Mouse (Mus musculus): ENCODE results near the gene Large1. TPM values are rescaled to one million over a fixed set of nuclear protein-coding genes. Genes with fewer than 3 reads are reported as not detected.
"Not testable (repeated sequence)": the region's sequence is repeated elsewhere in the genome, so short reads cannot be mapped to it uniquely, and the experiment has no call there.

The Large1 gene
- polyA plus RNA-seq, 1 experiment from 2014 or later: 7.3 TPM

- Histone ChIP-seq H3K9me3 (no peaks in the 10 kb centered on the region), H3K27ac (no peak overlapping the region), H3K4me3 (no peak overlapping the region), H3K4me1 (replicated peaks) (no peaks in the 10 kb centered on the region), H3K27me3 (ENCODE audit: insufficient read depth, poor library complexity, severe bottlenecking) (no peaks in the 10 kb centered on the region), H3K36me3 (0 out of 2 replicates have a peak, but pooled peaks cover 9% of the 10 kb centered on the region)
- no peak for DNase-seq (ENCODE audit: low spot score)
- 92% methylated on average over 6 of the region's 6 CpGs for WGBS
Measured at GRCm38 (mm10) chr8:73135397-73135796, 217.9 kb downstream of the Large1 start.

DNA sequence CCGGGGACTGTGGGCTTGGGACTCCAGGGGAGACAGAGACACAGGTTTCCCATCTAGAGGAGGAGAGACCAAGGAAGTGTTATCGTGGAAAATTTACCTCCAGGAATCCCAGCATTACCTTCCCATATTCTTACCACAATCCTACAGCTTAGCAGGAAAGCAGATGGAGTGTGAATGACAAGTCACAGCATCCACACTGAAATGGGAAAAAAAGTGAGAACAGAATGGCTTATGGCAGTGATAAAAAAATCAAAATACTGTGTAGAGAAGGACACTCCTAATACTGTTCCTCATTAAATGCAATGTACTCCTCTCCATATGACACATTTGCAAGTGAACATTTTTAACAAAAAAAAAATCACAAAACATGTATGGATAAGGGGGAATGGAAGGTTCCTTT is 221.3 kb downstream of the Large1 start:
- no peak overlapping the region for H3K4me3 ChIP-seq
- H3K27me3 ChIP-seq (ENCODE audit: insufficient read depth, poor library complexity, severe bottlenecking): no peaks in the 10 kb centered on the region
- whole genome bisulfite sequencing: 92% methylated on average over 2 of the region's 2 CpGs
- H3K27ac ChIP-seq: no peak overlapping the region
- H3K36me3 ChIP-seq: 0 out of 2 replicates have a peak, but pooled peaks cover 12% of the 10 kb centered on the region
- no peaks in the 10 kb centered on the region for H3K4me1 ChIP-seq (replicated peaks)
- no peak for DNase-seq (ENCODE audit: low spot score)
- H3K9me3 ChIP-seq: no peaks in the 10 kb centered on the region

DNA sequence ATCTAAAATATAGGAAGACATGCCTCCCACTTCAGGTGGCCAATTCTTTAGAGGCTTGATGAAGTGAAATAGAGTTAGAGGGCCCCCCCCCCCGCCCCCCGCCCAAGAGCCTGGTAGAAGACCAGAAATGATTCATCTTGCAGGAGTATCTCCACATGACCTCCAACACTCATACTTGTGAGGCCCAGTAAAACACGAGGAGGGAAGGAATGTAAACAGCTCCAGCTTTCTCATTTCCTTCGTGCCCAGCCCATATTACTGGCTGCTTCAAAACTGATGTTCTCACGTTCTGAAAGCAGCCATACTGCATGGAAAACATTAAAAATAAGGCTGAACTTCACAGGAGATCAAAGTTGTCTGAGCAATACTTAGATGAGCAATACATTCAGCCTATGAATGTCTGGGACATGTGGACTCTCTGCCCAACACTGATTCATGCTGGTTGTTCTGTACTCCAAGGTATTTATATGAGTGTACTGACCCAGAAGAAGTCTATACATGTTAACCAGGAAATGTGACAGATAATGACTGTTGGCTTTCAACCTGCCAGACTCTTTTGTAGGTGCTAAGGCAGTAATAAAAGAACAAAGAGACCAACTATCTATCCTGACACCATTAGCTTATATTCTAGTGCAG is 229.4 kb downstream of the Large1 start:
- WGBS: 79% methylated on average over 5 of the region's 5 CpGs
- H3K27ac ChIP-seq: no peak overlapping the region

GRCm38 (mm10) chr8:73112332-73112895 is 240.9 kb downstream of the Large1 start:
- no peaks in the 10 kb centered on the region for H3K9me3 ChIP-seq
- no peaks in the 10 kb centered on the region for H3K4me1 ChIP-seq (replicated peaks)
- WGBS: 88% methylated on average over 1 of the region's 1 CpGs
- H3K27ac ChIP-seq: no peak overlapping the region
- no peak for DNase-seq (ENCODE audit: low spot score)
- no peaks in the 10 kb centered on the region for H3K27me3 ChIP-seq (ENCODE audit: insufficient read depth, poor library complexity, severe bottlenecking)
- no peaks in the 10 kb centered on the region for H3K36me3 ChIP-seq
- H3K4me3 ChIP-seq: no peak overlapping the region

More for the DNA sequence above, 229.4 kb downstream of the Large1 start:
- H3K27me3 ChIP-seq (ENCODE audit: insufficient read depth, poor library complexity, severe bottlenecking): no peaks in the 10 kb centered on the region
- no peaks in the 10 kb centered on the region for H3K9me3 ChIP-seq
- no peaks in the 10 kb centered on the region for H3K4me1 ChIP-seq (replicated peaks)
- no peak for DNase-seq (ENCODE audit: low spot score)
- H3K36me3 ChIP-seq: no peaks in the 10 kb centered on the region
- no peak overlapping the region for H3K4me3 ChIP-seq

DNA sequence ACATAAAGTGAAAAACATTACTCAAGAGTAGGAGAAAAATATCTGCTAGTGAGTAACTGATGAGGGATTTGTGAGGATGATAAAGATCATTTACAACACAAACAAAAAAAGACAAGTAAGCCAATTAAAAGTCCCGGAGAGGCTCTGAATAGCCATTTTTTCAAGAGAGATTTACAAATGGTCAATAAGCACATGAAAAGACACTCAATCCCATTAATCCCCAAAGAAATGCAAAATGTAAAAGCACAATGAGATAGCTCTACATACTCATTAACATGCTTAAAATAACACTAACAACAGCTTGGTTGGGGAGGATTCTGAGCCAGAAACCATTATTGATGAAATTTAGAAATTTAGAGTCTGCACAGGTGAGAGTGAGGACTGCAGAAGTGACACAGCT is 249.3 kb downstream of the Large1 start:
- WGBS: 62% methylated on average over 1 of the region's 1 CpGs

DNA sequence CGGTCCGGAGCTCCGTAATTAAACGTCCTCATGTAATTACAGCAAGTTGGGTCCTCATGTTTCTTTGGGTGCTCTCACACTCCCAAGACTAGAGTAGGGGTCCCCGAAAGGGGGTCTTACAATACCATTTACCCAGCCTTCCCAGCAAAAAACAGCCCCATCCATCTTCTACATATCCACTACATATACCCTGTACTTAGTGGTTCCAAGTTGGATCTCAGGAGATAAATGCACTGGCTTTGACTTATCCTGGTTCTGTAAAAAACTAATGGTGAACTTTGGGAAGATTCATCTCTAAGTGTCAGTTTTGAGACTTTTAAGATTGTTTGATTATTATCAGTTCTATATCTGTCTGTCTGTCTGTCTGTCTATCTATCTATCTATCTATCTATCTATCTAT is 252.3 kb downstream of the Large1 start:
- H3K4me3 ChIP-seq: no peak overlapping the region
- DNase-seq (ENCODE audit: low spot score): no peak
- no peaks in the 10 kb centered on the region for H3K4me1 ChIP-seq (replicated peaks)
- no peak overlapping the region for H3K27ac ChIP-seq
- H3K9me3 ChIP-seq: no peaks in the 10 kb centered on the region
- H3K27me3 ChIP-seq (ENCODE audit: insufficient read depth, poor library complexity, severe bottlenecking): no peaks in the 10 kb centered on the region
- WGBS: 79% methylated on average over 5 of the region's 5 CpGs
- 0 out of 2 replicates have a peak, but pooled peaks cover 5% of the 10 kb centered on the region for H3K36me3 ChIP-seq

More for the DNA sequence above, 249.3 kb downstream of the Large1 start:
- Histone ChIP-seq H3K4me1 (replicated peaks) (no peaks in the 10 kb centered on the region), H3K27me3 (ENCODE audit: insufficient read depth, poor library complexity, severe bottlenecking) (no peaks in the 10 kb centered on the region), H3K4me3 (no peak overlapping the region), H3K27ac (no peak overlapping the region), H3K9me3 (no peaks in the 10 kb centered on the region), H3K36me3 (no peaks in the 10 kb centered on the region)
- DNase-seq (ENCODE audit: low spot score): no peak

- not testable (repeated sequence) for H3K9me3 ChIP-seq; H3K27ac ChIP-seq; H3K27me3 ChIP-seq (ENCODE audit: insufficient read depth, poor library complexity, severe bottlenecking); DNase-seq (ENCODE audit: low spot score); H3K4me1 ChIP-seq (replicated peaks); H3K36me3 ChIP-seq; H3K4me3 ChIP-seq
- 61% methylated on average over 3 of the region's 3 CpGs for WGBS
Measured at GRCm38 (mm10) chr8:73100607-73101006, 252.7 kb downstream of the Large1 start.

DNA sequence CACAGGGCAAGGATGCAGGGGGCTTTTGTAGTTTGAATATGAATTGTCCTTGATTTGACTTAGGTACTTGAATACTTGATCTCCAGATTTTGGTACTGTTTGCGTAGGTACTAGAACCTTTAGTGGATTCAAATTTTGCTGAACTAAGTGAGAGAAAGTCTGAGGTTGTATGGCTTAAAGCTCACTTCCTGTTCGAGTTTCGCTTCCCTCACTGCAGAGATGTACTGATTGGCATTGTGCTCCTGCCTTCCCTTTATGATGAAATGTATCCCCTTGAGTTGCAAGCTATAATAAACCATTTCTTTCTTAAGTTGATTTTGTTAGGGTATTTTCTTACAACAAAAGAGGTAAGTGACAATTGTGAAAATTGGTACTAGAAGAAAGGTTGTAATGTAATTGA is 253.8 kb downstream of the Large1 start:
- 89% methylated on average over 3 of the region's 3 CpGs for WGBS
- DNase-seq (ENCODE audit: low spot score): no peak
- no peaks in the 10 kb centered on the region for H3K9me3 ChIP-seq
- no peak overlapping the region for H3K27ac ChIP-seq
- H3K4me3 ChIP-seq: no peak overlapping the region
- H3K36me3 ChIP-seq: 0 out of 2 replicates have a peak, but pooled peaks cover 5% of the 10 kb centered on the region
- H3K27me3 ChIP-seq (ENCODE audit: insufficient read depth, poor library complexity, severe bottlenecking): no peaks in the 10 kb centered on the region
- no peaks in the 10 kb centered on the region for H3K4me1 ChIP-seq (replicated peaks)

- no peaks in the 10 kb centered on the region for H3K27me3 ChIP-seq (ENCODE audit: insufficient read depth, poor library complexity, severe bottlenecking)
- no peak for DNase-seq (ENCODE audit: low spot score)
- H3K27ac ChIP-seq: no peak overlapping the region
- no peaks in the 10 kb centered on the region for H3K9me3 ChIP-seq
- 0 out of 2 replicates have a peak, but pooled peaks cover 5% of the 10 kb centered on the region for H3K36me3 ChIP-seq
- H3K4me3 ChIP-seq: no peak overlapping the region
- H3K4me1 ChIP-seq (replicated peaks): no peaks in the 10 kb centered on the region
- 84% methylated on average over 2 of the region's 2 CpGs for WGBS
Measured at GRCm38 (mm10) chr8:73096952-73097351, 256.4 kb downstream of the Large1 start.

- not testable (repeated sequence) for H3K36me3 ChIP-seq; H3K4me1 ChIP-seq (replicated peaks); DNase-seq (ENCODE audit: low spot score); H3K9me3 ChIP-seq; H3K27me3 ChIP-seq (ENCODE audit: insufficient read depth, poor library complexity, severe bottlenecking); H3K27ac ChIP-seq; H3K4me3 ChIP-seq
- 93% methylated on average over 1 of the region's 1 CpGs for WGBS
Measured at GRCm38 (mm10) chr8:73077746-73078145, 275.6 kb downstream of the Large1 start.

GRCm38 (mm10) chr8:73061410-73061809 is 291.9 kb downstream of the Large1 start:
- no peak for DNase-seq (ENCODE audit: low spot score)
- no peaks in the 10 kb centered on the region for H3K4me1 ChIP-seq (replicated peaks)
- no peaks in the 10 kb centered on the region for H3K9me3 ChIP-seq
- H3K27ac ChIP-seq: no peak overlapping the region
- WGBS: 70% methylated on average over 1 of the region's 1 CpGs
- no peaks in the 10 kb centered on the region for H3K36me3 ChIP-seq
- no peaks in the 10 kb centered on the region for H3K27me3 ChIP-seq (ENCODE audit: insufficient read depth, poor library complexity, severe bottlenecking)
- H3K4me3 ChIP-seq: no peak overlapping the region

DNA sequence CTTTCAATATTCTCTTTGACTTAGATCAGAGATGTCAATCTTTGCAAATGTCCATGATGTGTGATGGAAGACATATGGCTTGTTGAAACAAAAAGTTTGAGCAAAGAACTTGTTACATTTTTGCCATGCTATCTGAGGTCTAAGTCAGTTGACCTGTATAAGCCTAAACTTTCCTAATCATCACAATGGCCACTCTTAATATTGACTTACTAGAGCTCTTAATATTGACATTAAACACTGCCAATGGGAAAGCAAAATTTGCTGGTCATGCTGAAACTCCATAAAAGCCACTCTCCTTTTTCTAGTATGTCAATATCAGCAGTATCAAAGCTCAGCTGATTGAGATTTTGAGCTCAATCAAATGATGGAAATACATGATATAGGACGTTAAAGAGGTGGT is 298.6 kb downstream of the Large1 start:
- H3K27ac ChIP-seq: no peak overlapping the region
- 83% methylated on average over 1 of the region's 1 CpGs for WGBS
- no peak for DNase-seq (ENCODE audit: low spot score)
- H3K36me3 ChIP-seq: no peaks in the 10 kb centered on the region
- H3K4me1 ChIP-seq (replicated peaks): no peaks in the 10 kb centered on the region
- no peaks in the 10 kb centered on the region for H3K27me3 ChIP-seq (ENCODE audit: insufficient read depth, poor library complexity, severe bottlenecking)
- H3K9me3 ChIP-seq: no peaks in the 10 kb centered on the region
- H3K4me3 ChIP-seq: no peak overlapping the region

- 91% methylated on average over 3 of the region's 3 CpGs for WGBS
- no peak for DNase-seq (ENCODE audit: low spot score)
- H3K4me1 ChIP-seq (replicated peaks): no peaks in the 10 kb centered on the region
- H3K9me3 ChIP-seq: no peaks in the 10 kb centered on the region
- no peaks in the 10 kb centered on the region for H3K36me3 ChIP-seq
- no peak overlapping the region for H3K27ac ChIP-seq
- H3K4me3 ChIP-seq: no peak overlapping the region
- H3K27me3 ChIP-seq (ENCODE audit: insufficient read depth, poor library complexity, severe bottlenecking): no peaks in the 10 kb centered on the region
Measured at GRCm38 (mm10) chr8:73053878-73054277, 299.5 kb downstream of the Large1 start.

Measured in hindbrain, embryonic 10.5 days (tissue).